Mouse (Mus musculus) heart, postnatal 0 days (tissue): ENCODE results near the gene Micall1.

ENCODE experiments used
- CTCF ChIP-seq: IDR thresholded peaks from 2 replicates; pipeline ENCODE4 v1.5.1; 2016; ENCODE audit warnings: antibody characterized with exemption, control low read depth, low read depth
- EP300 ChIP-seq: IDR thresholded peaks from 2 replicates; pipeline ENCODE4 v1.6.1; 2016; ENCODE audit warnings: antibody characterized with exemption, low read depth

- TF ChIP-seq CTCF: no peak
- TF ChIP-seq EP300: no peak
Measured at GRCm38 (mm10) chr15:79109321-79109934, 730 bp downstream of the Micall1 start.
